Comparison of ENCODE assay signal across 23 mouse cellular contexts in genomic region chr2:9935965-9936364, GRCm38 (mm10). TPM values are rescaled to one million over a fixed set of nuclear protein-coding genes. Genes with fewer than 3 reads are reported as not detected.
DNase-seq lines count a peak whose midpoint lies in the region; ATAC-seq and TF ChIP-seq lines count a peak whose summit lies in the region.
"Had no signal": no experiment of that assay in that cellular context is flagged by ENCODE, and none has a peak within 500 bp of the region (broad histone marks: within the 10 kb centered on the region; RNA-seq: fewer than 3 reads in every experiment).

No protein-coding gene starts in this region.

- H3K4me2 ChIP-seq in hindbrain, embryonic 12.5 days (replicated peaks) = no peak overlapping the region
- H3K4me2 ChIP-seq in midbrain, postnatal 0 days (ENCODE audit: low read depth, low read length, poor library complexity, severe bottlenecking) = no peak overlapping the region
- H3K4me2 ChIP-seq in embryonic facial prominence, embryonic 12.5 days (replicated peaks) = no peak overlapping the region
- H3K4me2 ChIP-seq: embryonic facial prominence, embryonic 13.5 days; heart, embryonic 15.5 days; liver, embryonic 15.5 days; stomach, embryonic 15.5 days had no signal

- H3K9ac ChIP-seq in hindbrain, embryonic 12.5 days = no peak overlapping the region
- H3K9ac ChIP-seq in midbrain, postnatal 0 days (replicated peaks; ENCODE audit: low read length, poor library complexity, severe bottlenecking) = no peak overlapping the region
- H3K9ac ChIP-seq in embryonic facial prominence, embryonic 12.5 days = peak overlapping the region; percentile 40; the same call in 1 of the 2 replicates
- H3K9ac ChIP-seq: embryonic facial prominence, embryonic 13.5 days; forebrain, postnatal 0 days; heart, embryonic 15.5 days; liver, embryonic 15.5 days; stomach, embryonic 15.5 days had no signal

- peaks cover 10% of the 10 kb centered on the region for H3K4me1 ChIP-seq in hindbrain, embryonic 10.5 days (replicated peaks)
- 0 out of 2 replicates have a peak, but pooled peaks cover 3% of the 10 kb centered on the region for H3K4me1 ChIP-seq in hindbrain, embryonic 12.5 days
- H3K4me1 ChIP-seq in midbrain, embryonic 10.5 days = peaks cover 14% of the 10 kb centered on the region
- H3K4me1 ChIP-seq in midbrain, postnatal 0 days (ENCODE audit: insufficient read depth, low read length) = no peaks in the 10 kb centered on the region
- 0 out of 2 replicates have a peak, but pooled peaks cover 4% of the 10 kb centered on the region for H3K4me1 ChIP-seq in embryonic facial prominence, embryonic 12.5 days
- H3K4me1 ChIP-seq: embryonic facial prominence, embryonic 13.5 days; heart, embryonic 15.5 days; liver, embryonic 15.5 days; stomach, embryonic 15.5 days had no signal

- H3K4me3 ChIP-seq in hindbrain, embryonic 10.5 days = no peak overlapping the region
- no peak overlapping the region for H3K4me3 ChIP-seq in hindbrain, embryonic 12.5 days
- no peak overlapping the region for H3K4me3 ChIP-seq in midbrain, embryonic 10.5 days
- H3K4me3 ChIP-seq in midbrain, postnatal 0 days (ENCODE audit: low read depth, low read length) = no peak overlapping the region
- H3K4me3 ChIP-seq in embryonic facial prominence, embryonic 12.5 days = no peak overlapping the region
- H3K4me3 ChIP-seq in left cerebral cortex, adult 2 months = no peak overlapping the region
- H3K4me3 ChIP-seq: embryonic facial prominence, embryonic 13.5 days; heart, embryonic 15.5 days; liver, embryonic 15.5 days; megakaryocyte, embryonic 14.5 days; stomach, embryonic 15.5 days had no signal

- TF ChIP-seq CTCF in midbrain, postnatal 0 days (IDR thresholded peaks at IDR 0.05) = no peak
- no peak for TF ChIP-seq CTCF in left cerebral cortex, adult 2 months (IDR thresholded peaks at IDR 0.05)

- 0% methylated on average over 1 of the region's 1 CpGs for WGBS in hindbrain, embryonic 10.5 days
- WGBS in hindbrain, embryonic 12.5 days = 0% methylated on average over 1 of the region's 1 CpGs
- 0% methylated on average over 1 of the region's 1 CpGs for WGBS in midbrain, embryonic 10.5 days
- no CpG with 5 or more reads among the region's 1 CpGs for WGBS in midbrain, postnatal 0 days
- 13% methylated on average over 1 of the region's 1 CpGs for WGBS in embryonic facial prominence, embryonic 12.5 days

- no peaks in the 10 kb centered on the region for H3K27me3 ChIP-seq in hindbrain, embryonic 10.5 days (ENCODE audit: insufficient read depth, poor library complexity, severe bottlenecking)
- H3K27me3 ChIP-seq in hindbrain, embryonic 12.5 days = no peaks in the 10 kb centered on the region
- no peaks in the 10 kb centered on the region for H3K27me3 ChIP-seq in midbrain, embryonic 10.5 days (ENCODE audit: low read depth, poor library complexity, severe bottlenecking)
- no peaks in the 10 kb centered on the region for H3K27me3 ChIP-seq in midbrain, postnatal 0 days (ENCODE audit: insufficient read depth, low read length)
- H3K27me3 ChIP-seq in embryonic facial prominence, embryonic 12.5 days = no peaks in the 10 kb centered on the region
- H3K27me3 ChIP-seq: embryonic facial prominence, embryonic 13.5 days; heart, embryonic 15.5 days; liver, embryonic 15.5 days; megakaryocyte, embryonic 14.5 days; stomach, embryonic 15.5 days had no signal

- H3K36me3 ChIP-seq in hindbrain, embryonic 10.5 days = peaks cover 12% of the 10 kb centered on the region
- no peaks in the 10 kb centered on the region for H3K36me3 ChIP-seq in hindbrain, embryonic 12.5 days
- peaks cover 20% of the 10 kb centered on the region for H3K36me3 ChIP-seq in midbrain, embryonic 10.5 days
- no peaks in the 10 kb centered on the region for H3K36me3 ChIP-seq in midbrain, postnatal 0 days (ENCODE audit: insufficient read depth, low read length)
- H3K36me3 ChIP-seq in embryonic facial prominence, embryonic 12.5 days = peaks cover 5% of the 10 kb centered on the region; the same call in 1 of the 2 replicates
- H3K36me3 ChIP-seq: heart, embryonic 15.5 days; liver, embryonic 15.5 days; stomach, embryonic 15.5 days had no signal

- H3K27ac ChIP-seq in hindbrain, embryonic 10.5 days = no peak overlapping the region
- no peak overlapping the region for H3K27ac ChIP-seq in hindbrain, embryonic 12.5 days
- no peak overlapping the region for H3K27ac ChIP-seq in midbrain, embryonic 10.5 days (replicated peaks)
- H3K27ac ChIP-seq in midbrain, postnatal 0 days (ENCODE audit: low read depth, low read length) = no peak overlapping the region
- H3K27ac ChIP-seq in embryonic facial prominence, embryonic 12.5 days = no peak overlapping the region
- no peak overlapping the region for H3K27ac ChIP-seq in left cerebral cortex, adult 2 months
- H3K27ac ChIP-seq: embryonic facial prominence, embryonic 13.5 days; heart, embryonic 15.5 days; liver, embryonic 15.5 days; stomach, embryonic 15.5 days had no signal

- ATAC-seq in hindbrain, embryonic 12.5 days (ENCODE audit: low FRiP score) = no peak
- no peak for ATAC-seq in midbrain, postnatal 0 days (ENCODE audit: low FRiP score)
- no peak for ATAC-seq in embryonic facial prominence, embryonic 12.5 days (ENCODE audit: insufficient number of reproducible peaks, insufficient read depth, low FRiP score, low TSS enrichment)
- ATAC-seq: forebrain, postnatal 0 days had no signal

- intact Hi-C loops in left cerebral cortex, adult 2 months (cut with DNase I) = no loop called here

- no peaks in the 10 kb centered on the region for H3K9me3 ChIP-seq in hindbrain, embryonic 10.5 days
- H3K9me3 ChIP-seq in hindbrain, embryonic 12.5 days (replicated peaks) = no peaks in the 10 kb centered on the region
- no peaks in the 10 kb centered on the region for H3K9me3 ChIP-seq in midbrain, embryonic 10.5 days (replicated peaks)
- no peaks in the 10 kb centered on the region for H3K9me3 ChIP-seq in midbrain, postnatal 0 days (ENCODE audit: low read length)
- H3K9me3 ChIP-seq in embryonic facial prominence, embryonic 12.5 days = no peaks in the 10 kb centered on the region
- H3K9me3 ChIP-seq: embryonic facial prominence, embryonic 13.5 days; heart, embryonic 15.5 days; liver, embryonic 15.5 days; megakaryocyte, embryonic 14.5 days; stomach, embryonic 15.5 days had no signal

- peak; percentile 14 for DNase-seq in hindbrain, embryonic 10.5 days (ENCODE audit: low spot score)
- DNase-seq in midbrain, embryonic 10.5 days (ENCODE audit: low spot score) = peak; percentile 15
- DNase-seq in midbrain, postnatal 0 days (ENCODE audit: low spot score) = no peak
- DNase-seq in ZHBTc4 (ENCODE audit: low read depth, low spot score) = peak; percentile 38
- no peak for DNase-seq in left cerebral cortex, adult 2 months (ENCODE audit: extremely low spot score in 1 of 2, low spot score in 2 of 2)
- no peak for DNase-seq in T-cell, adult 2 months (ENCODE audit: low spot score)
- DNase-seq: cerebellum, postnatal 10 days; forebrain, postnatal 0 days; kidney, postnatal 25 days; layer of hippocampus, adult 9-11 months; lung, postnatal 10 days; thymus, adult 2 months had no signal

RNA-seq across cellular contexts. Expression of gene Gata3, which starts 46.1 kb away (rescaled TPM):
- 14.2 and 16.8 TPM in 2 replicates for polyA plus RNA-seq in hindbrain, embryonic 10.5 days (2016; fragmentation: Nextera tagmentation; extraction: Ambion mirVana)
- polyA plus RNA-seq in hindbrain, embryonic 12.5 days (2016; fragmentation: Nextera tagmentation; extraction: Ambion mirVana) = 48.4 and 63.4 TPM in 2 replicates
- polyA plus RNA-seq in midbrain, embryonic 10.5 days (2016; fragmentation: Nextera tagmentation; extraction: Ambion mirVana) = 10.5 and 28.2 TPM in 2 replicates
- 13.3 and 14.5 TPM in 2 replicates for total RNA-seq in midbrain, postnatal 0 days (2014; rRNA removed)
- polyA plus RNA-seq in midbrain, postnatal 0 days (2015; fragmentation: Nextera tagmentation; extraction: Ambion mirVana) = 88.9 and 94.6 TPM in 2 replicates
- polyA plus RNA-seq in embryonic facial prominence, embryonic 12.5 days (2016; fragmentation: Nextera tagmentation; extraction: Ambion mirVana) = 22.6 and 23.6 TPM in 2 replicates
- total RNA-seq in left cerebral cortex, adult 2 months (2021) = not detected

RNA-seq across cellular contexts. Expression of gene 9230102O04Rik, which starts 46.6 kb away (rescaled TPM):
- 0.54 TPM in 1 of 2 replicates, not detected in the other for polyA plus RNA-seq in hindbrain, embryonic 10.5 days (2016; fragmentation: Nextera tagmentation; extraction: Ambion mirVana)
- 3.5 and 3.8 TPM in 2 replicates for polyA plus RNA-seq in hindbrain, embryonic 12.5 days (2016; fragmentation: Nextera tagmentation; extraction: Ambion mirVana)
- 0.47 and 1.2 TPM in 2 replicates for polyA plus RNA-seq in midbrain, embryonic 10.5 days (2016; fragmentation: Nextera tagmentation; extraction: Ambion mirVana)
- 0.77 TPM in 1 of 2 replicates, not detected in the other for total RNA-seq in midbrain, postnatal 0 days (2014; rRNA removed)
- 2.2 and 3.6 TPM in 2 replicates for polyA plus RNA-seq in midbrain, postnatal 0 days (2015; fragmentation: Nextera tagmentation; extraction: Ambion mirVana)
- polyA plus RNA-seq in embryonic facial prominence, embryonic 12.5 days (2016; fragmentation: Nextera tagmentation; extraction: Ambion mirVana) = 0.41 and 1.0 TPM in 2 replicates
- not detected for total RNA-seq in left cerebral cortex, adult 2 months (2021)
- total RNA-seq: adrenal gland, adult 18-20 months; forebrain, postnatal 0 days; gastrocnemius, adult 18-20 months had no signal
- polyA plus RNA-seq: forebrain, postnatal 0 days; heart, embryonic 15.5 days; limb, embryonic 14.5 days; liver, embryonic 15.5 days; spleen, adult 2 months; stomach, embryonic 15.5 days; thymus, adult 2 months had no signal

RNA-seq across cellular contexts. Expression of gene 4930412O13Rik, which starts 54.9 kb away (rescaled TPM):
- polyA plus RNA-seq in hindbrain, embryonic 10.5 days (2016; fragmentation: Nextera tagmentation; extraction: Ambion mirVana) = 0.75 and 1.0 TPM in 2 replicates
- 1.1 and 2.9 TPM in 2 replicates for polyA plus RNA-seq in hindbrain, embryonic 12.5 days (2016; fragmentation: Nextera tagmentation; extraction: Ambion mirVana)
- 0.31 and 1.1 TPM in 2 replicates for polyA plus RNA-seq in midbrain, embryonic 10.5 days (2016; fragmentation: Nextera tagmentation; extraction: Ambion mirVana)
- 0.11 and 0.66 TPM in 2 replicates for total RNA-seq in midbrain, postnatal 0 days (2014; rRNA removed)
- polyA plus RNA-seq in midbrain, postnatal 0 days (2015; fragmentation: Nextera tagmentation; extraction: Ambion mirVana) = 2.0 TPM in 2 replicates
- polyA plus RNA-seq in embryonic facial prominence, embryonic 12.5 days (2016; fragmentation: Nextera tagmentation; extraction: Ambion mirVana) = 1.8 and 1.9 TPM in 2 replicates
- not detected for total RNA-seq in left cerebral cortex, adult 2 months (2021)
- total RNA-seq: forebrain, postnatal 0 days; gastrocnemius, adult 18-20 months had no signal
- polyA plus RNA-seq: embryonic facial prominence, embryonic 13.5 days; forebrain, postnatal 0 days; spleen, adult 2 months; stomach, embryonic 15.5 days; thymus, adult 2 months had no signal

Comparison
In these comparisons a context has a peak if more than half of its experiments do, and no peak if none do; other contexts are left out.
1. DNase-seq: peak in hindbrain, embryonic 10.5 days (single experiment), midbrain, embryonic 10.5 days (single experiment) and ZHBTc4 (single experiment); none in midbrain, postnatal 0 days (single experiment), left cerebral cortex, adult 2 months (0 of 2) and T-cell, adult 2 months (single experiment).